Mouse (Mus musculus): Measurements from ENCODE around the gene Ephx4. TPM values are rescaled to one million over a fixed set of nuclear protein-coding genes. Genes with fewer than 3 reads are reported as not detected.
A peak's percentile ranks its signal among the peaks of the same experiment; 100 is the strongest.
"Not testable (repeated sequence)": the region's sequence is repeated elsewhere in the genome, so short reads cannot be mapped to it uniquely, and the experiment has no call there.

Ephx4 gene
- polyA plus RNA-seq, 2 experiments = 2.4 TPM

GRCm38 (mm10) chr5:107360054-107360730 lies 42.3 kb upstream of the Ephx4 start:
- Histone ChIP-seq H3K4me2 (replicated peaks; ENCODE audit: low read depth, low read length, severe bottlenecking) (peak overlapping the region; percentile 56), H3K27ac (replicated peaks; ENCODE audit: low read depth, low read length) (peak overlapping the region; percentile 68), H3K36me3 (ENCODE audit: control insufficient read depth, insufficient read depth, low read length) (no peaks in the 10 kb centered on the region), H3K4me1 (ENCODE audit: control insufficient read depth, insufficient read depth, low read length) (0 out of 2 replicates have a peak, but pooled peaks cover 2% of the 10 kb centered on the region), H3K9ac (ENCODE audit: low read depth, low read length, severe bottlenecking) (peak overlapping the region; percentile 65), H3K27me3 (ENCODE audit: control insufficient read depth, insufficient read depth, low read length) (no peaks in the 10 kb centered on the region), H3K9me3 (ENCODE audit: control insufficient read depth, low read length) (no peaks in the 10 kb centered on the region), H3K4me3 (replicated peaks; ENCODE audit: low read length) (peak overlapping the region; percentile 57)
- 14% methylated on average over 9 of the region's 9 CpGs for WGBS
- DNase-seq (ENCODE audit: low spot score) (peak; percentile 35), ATAC-seq (ENCODE audit: low FRiP score, low read depth) (no peak; the same call in 1 of the 2 replicates)
- no peak for TF ChIP-seq POLR2A (IDR thresholded peaks at IDR 0.05; ENCODE audit: borderline replicate concordance, extremely low read depth, insufficient read depth, insufficient read length)

GRCm38 (mm10) chr5:107370040-107370439 lies 32.5 kb upstream of the Ephx4 start:
- no peak for TF ChIP-seq POLR2A (IDR thresholded peaks at IDR 0.05; ENCODE audit: borderline replicate concordance, extremely low read depth, insufficient read depth, insufficient read length)

GRCm38 (mm10) chr5:107371335-107371734 lies 31.2 kb upstream of the Ephx4 start:
- no peak for TF ChIP-seq POLR2A (IDR thresholded peaks at IDR 0.05; ENCODE audit: borderline replicate concordance, extremely low read depth, insufficient read depth, insufficient read length)
- Histone ChIP-seq H3K4me1 (ENCODE audit: control insufficient read depth, insufficient read depth, low read length) (no peaks in the 10 kb centered on the region), H3K9ac (ENCODE audit: low read depth, low read length, severe bottlenecking) (no peak overlapping the region), H3K27ac (replicated peaks; ENCODE audit: low read depth, low read length) (no peak overlapping the region), H3K4me3 (replicated peaks; ENCODE audit: low read length) (no peak overlapping the region), H3K36me3 (ENCODE audit: control insufficient read depth, insufficient read depth, low read length) (peaks cover 19% of the 10 kb centered on the region), H3K4me2 (replicated peaks; ENCODE audit: low read depth, low read length, severe bottlenecking) (no peak overlapping the region), H3K9me3 (ENCODE audit: control insufficient read depth, low read length) (no peaks in the 10 kb centered on the region), H3K27me3 (ENCODE audit: control insufficient read depth, insufficient read depth, low read length) (no peaks in the 10 kb centered on the region)
- DNase-seq (ENCODE audit: low spot score) (no peak), ATAC-seq (ENCODE audit: low FRiP score, low read depth) (no peak)
- whole genome bisulfite sequencing = 83% methylated on average over 5 of the region's 5 CpGs

More at GRCm38 (mm10) chr5:107370040-107370439, 32.5 kb upstream of the Ephx4 start:
- no peaks in the 10 kb centered on the region for H3K27me3 ChIP-seq (ENCODE audit: control insufficient read depth, insufficient read depth, low read length)
- ATAC-seq (ENCODE audit: low FRiP score, low read depth) (no peak), DNase-seq (ENCODE audit: low spot score) (no peak)
- no peaks in the 10 kb centered on the region for H3K9me3 ChIP-seq (ENCODE audit: control insufficient read depth, low read length)
- no peaks in the 10 kb centered on the region for H3K4me1 ChIP-seq (ENCODE audit: control insufficient read depth, insufficient read depth, low read length)
- no peak overlapping the region for H3K9ac ChIP-seq (ENCODE audit: low read depth, low read length, severe bottlenecking)
- H3K27ac ChIP-seq (replicated peaks; ENCODE audit: low read depth, low read length) = no peak overlapping the region
- H3K4me2 ChIP-seq (replicated peaks; ENCODE audit: low read depth, low read length, severe bottlenecking) = no peak overlapping the region
- H3K36me3 ChIP-seq (ENCODE audit: control insufficient read depth, insufficient read depth, low read length) = peaks cover 11% of the 10 kb centered on the region; the same call in 1 of the 2 replicates
- H3K4me3 ChIP-seq (replicated peaks; ENCODE audit: low read length) = no peak overlapping the region
- WGBS = 75% methylated on average over 3 of the region's 3 CpGs

- 85% methylated on average over 4 of the region's 4 CpGs for WGBS
- ATAC-seq (ENCODE audit: low FRiP score, low read depth) = no peak
Measured at GRCm38 (mm10) chr5:107373256-107373655, 29.3 kb upstream of the Ephx4 start.

GRCm38 (mm10) chr5:107386448-107386847 lies 16.1 kb upstream of the Ephx4 start:
- not testable (repeated sequence) for H3K27ac ChIP-seq (replicated peaks; ENCODE audit: low read depth, low read length); H3K4me1 ChIP-seq (ENCODE audit: control insufficient read depth, insufficient read depth, low read length); H3K4me3 ChIP-seq (replicated peaks; ENCODE audit: low read length); H3K27me3 ChIP-seq (ENCODE audit: control insufficient read depth, insufficient read depth, low read length); H3K4me2 ChIP-seq (replicated peaks; ENCODE audit: low read depth, low read length, severe bottlenecking); H3K9me3 ChIP-seq (ENCODE audit: control insufficient read depth, low read length); ATAC-seq (ENCODE audit: low FRiP score, low read depth); DNase-seq (ENCODE audit: low spot score); H3K9ac ChIP-seq (ENCODE audit: low read depth, low read length, severe bottlenecking)
- peaks cover 17% of the 10 kb centered on the region; the same call in 1 of the 2 replicates for H3K36me3 ChIP-seq (ENCODE audit: control insufficient read depth, insufficient read depth, low read length)

More at GRCm38 (mm10) chr5:107373256-107373655, 29.3 kb upstream of the Ephx4 start:
- H3K9ac ChIP-seq (ENCODE audit: low read depth, low read length, severe bottlenecking) = no peak overlapping the region
- no peaks in the 10 kb centered on the region for H3K9me3 ChIP-seq (ENCODE audit: control insufficient read depth, low read length)
- no peak for TF ChIP-seq POLR2A (IDR thresholded peaks at IDR 0.05; ENCODE audit: borderline replicate concordance, extremely low read depth, insufficient read depth, insufficient read length)
- H3K4me1 ChIP-seq (ENCODE audit: control insufficient read depth, insufficient read depth, low read length) = no peaks in the 10 kb centered on the region
- no peaks in the 10 kb centered on the region for H3K27me3 ChIP-seq (ENCODE audit: control insufficient read depth, insufficient read depth, low read length)
- H3K36me3 ChIP-seq (ENCODE audit: control insufficient read depth, insufficient read depth, low read length) = peaks cover 28% of the 10 kb centered on the region
- no peak overlapping the region for H3K4me3 ChIP-seq (replicated peaks; ENCODE audit: low read length)
- H3K4me2 ChIP-seq (replicated peaks; ENCODE audit: low read depth, low read length, severe bottlenecking) = no peak overlapping the region
- no peak overlapping the region for H3K27ac ChIP-seq (replicated peaks; ENCODE audit: low read depth, low read length)
- no peak for DNase-seq (ENCODE audit: low spot score)

Data from limb, embryonic 14.5 days (tissue).